Mouse (Mus musculus): Measurements from ENCODE around the gene Atxn7l2.

GRCm38 (mm10) chr3:108241243-108241839 lies 30.6 kb upstream of the Atxn7l2 start:
- TF ChIP-seq CTCF (conservative IDR thresholded peaks at IDR 0.05; ENCODE audit: low read length) (no peak), POU5F1 (IDR thresholded peaks at IDR 0.05; ENCODE audit: borderline replicate concordance, low read length) (no peak)

Data from E14TG2a.4 (cell line).